ENCODE assay signal across 9 mouse cellular contexts in genomic region chr14:61012397-61012931, GRCm38 (mm10). TPM values are rescaled to one million over a fixed set of nuclear protein-coding genes. Genes with fewer than 3 reads are reported as not detected.
DNase-seq lines count a peak whose midpoint lies in the region; ATAC-seq and TF ChIP-seq lines count a peak whose summit lies in the region.
"Had no signal": no experiment of that assay in that cellular context is flagged by ENCODE, and none has a peak within 500 bp of the region (broad histone marks: within the 10 kb centered on the region; RNA-seq: fewer than 3 reads in every experiment).

No protein-coding gene starts in this region.

- no peak for TF ChIP-seq POLR2A in brain, embryonic 14.5 days (IDR thresholded peaks at IDR 0.05; ENCODE audit: borderline replicate concordance, extremely low read depth, insufficient read depth, insufficient read length, poor library complexity, severe bottlenecking)

- peaks cover 20% of the 10 kb centered on the region for H3K4me1 ChIP-seq in hindbrain, embryonic 15.5 days (replicated peaks)

- peak overlapping the region; percentile 46 for H3K27ac ChIP-seq in hindbrain, embryonic 15.5 days (replicated peaks)

- H3K4me3 ChIP-seq in hindbrain, embryonic 15.5 days, result peak overlapping the region; percentile 20
- H3K4me3 ChIP-seq: erythroblast, embryonic 14.5 days had no signal

- H3K27me3 ChIP-seq in hindbrain, embryonic 15.5 days, result peaks cover 3% of the 10 kb centered on the region; the same call in 1 of the 2 replicates

- TF ChIP-seq CTCF in brain, embryonic 14.5 days (IDR thresholded peaks at IDR 0.05; ENCODE audit: borderline replicate concordance, extremely low read depth, insufficient read depth, insufficient read length), result no peak

- peak overlapping the region; percentile 48 for H3K4me2 ChIP-seq in hindbrain, embryonic 15.5 days

- ATAC-seq in hindbrain, embryonic 15.5 days (ENCODE audit: low FRiP score, low read depth), result peak; percentile 88
- no peak for ATAC-seq in inflammation-experienced regulatory T-cells, adult 6 months

- H3K9ac ChIP-seq in hindbrain, embryonic 15.5 days, result no peak overlapping the region

- no peaks in the 10 kb centered on the region for H3K9me3 ChIP-seq in hindbrain, embryonic 15.5 days

- DNase-seq in ES-CJ7 (ENCODE audit: low read depth, low spot score), result peak; percentile 87
- DNase-seq in brain, embryonic 14.5 days (ENCODE audit: low read depth), result peak; percentile 97
- DNase-seq in forelimb bud, embryonic 11.5 days (ENCODE audit: low read depth, low spot score), result peak; percentile 79
- peak; percentile 70 for DNase-seq in left cerebral cortex, adult 11 months (ENCODE audit: low spot score)
- DNase-seq in lung, postnatal 25 days (ENCODE audit: low spot score), result peak; percentile 78
- peak; percentile 85 to 92 for DNase-seq in right cerebral cortex, postnatal 10 days (ENCODE audit: low spot score in 2 of 2)

- WGBS in hindbrain, embryonic 15.5 days, result under 1% methylated on average over 17 of the region's 17 CpGs

- H3K36me3 ChIP-seq in hindbrain, embryonic 15.5 days, result no peaks in the 10 kb centered on the region

RNA-seq across cellular contexts. Expression of gene Tnfrsf19, which starts 33.8 kb away (rescaled TPM):
- polyA plus RNA-seq in brain, embryonic 14.5 days (2012; rRNA removed), result 36.5 and 36.9 TPM in 2 replicates
- polyA plus RNA-seq in hindbrain, embryonic 15.5 days (2015; fragmentation: Nextera tagmentation; extraction: Ambion mirVana), result 32.1 and 32.3 TPM in 2 replicates
- polyA plus RNA-seq in inflammation-experienced regulatory T-cells, adult 6 months (2017; shearing (Covaris generic)), result not detected
- polyA plus RNA-seq: erythroblast, embryonic 14.5 days had no signal

Comparison
In these comparisons a context has a peak if more than half of its experiments do, and no peak if none do; other contexts are left out.
1. RNA of gene Tnfrsf19, which starts 33.8 kb away (polyA plus RNA-seq): 36.5 to 36.9 TPM in brain, embryonic 14.5 days and 32.1 to 32.3 TPM in hindbrain, embryonic 15.5 days; not detected in inflammation-experienced regulatory T-cells, adult 6 months; every median in the first group is over 10 times any median in the second.
2. Peak in every context shown above with its lines, with median percentiles within 50 percentile points of each other: DNase-seq.